Mouse (Mus musculus): ENCODE results near the gene N4bp2l1.

GRCm38 (mm10) chr5:150629272-150629671, 32.3 kb upstream of the N4bp2l1 start:
- TF ChIP-seq GATA1 (IDR thresholded peaks at IDR 0.05; ENCODE audit: low read length) (no peak), TAL1 (IDR thresholded peaks at IDR 0.05; ENCODE audit: low read length) (no peak)
